Mouse (Mus musculus) limb, embryonic 11.5 days (tissue): ENCODE measurements around the gene Rps10. TPM values are rescaled to one million over a fixed set of nuclear protein-coding genes. Genes with fewer than 3 reads are reported as not detected.

Source experiments
- ATAC-seq: fragments of 200-750 bp; cut with Nextera tagmentation; 2 replicates; pipeline ENCODE4 v1.8.0; 2017; ENCODE audit warnings: low read depth; ENCODE audit not compliant: insufficient number of reproducible peaks, low FRiP score, low TSS enrichment
- DNase-seq: peaks from one replicate; pipeline ENCODE4 v3.0.0-alpha.2; 2015; ENCODE audit warnings: low spot score
- H3K27ac ChIP-seq: fragments of 300-500 bp; sonication (generic); replicated peaks from 2 replicates; pipeline ENCODE4 v1.5.1; 2014; ENCODE audit warnings: low read depth, mild to moderate bottlenecking, low read length
- H3K27me3 ChIP-seq: fragments of 300-500 bp; sonication (generic); 2 replicates; pipeline ENCODE4 v1.6.1; 2014; ENCODE audit warnings: mild to moderate bottlenecking, low read length, mixed read lengths; ENCODE audit not compliant: control insufficient read depth, insufficient read depth
- H3K36me3 ChIP-seq: fragments of 300-500 bp; sonication (generic); 2 replicates; pipeline ENCODE4 v1.6.1; 2014; ENCODE audit warnings: mild to moderate bottlenecking, low read length, moderate library complexity, mixed read lengths; ENCODE audit not compliant: control insufficient read depth, insufficient read depth
- H3K4me1 ChIP-seq: fragments of 300-500 bp; sonication (generic); 2 replicates; pipeline ENCODE4 v1.6.1; 2014; ENCODE audit warnings: low read length, mixed read lengths; ENCODE audit not compliant: control insufficient read depth, insufficient read depth
- H3K4me2 ChIP-seq: fragments of 300-500 bp; sonication (generic); 2 replicates; pipeline ENCODE4 v1.6.1; 2014; ENCODE audit warnings: low read depth, mild to moderate bottlenecking, moderate library complexity; ENCODE audit not compliant: severe bottlenecking
- H3K4me3 ChIP-seq: fragments of 300-500 bp; sonication (generic); 2 replicates; pipeline ENCODE4 v1.5.1; 2014; ENCODE audit warnings: low read depth, low read length
- H3K9ac ChIP-seq: fragments of 300-500 bp; sonication (generic); 2 replicates; pipeline ENCODE4 v1.6.1; 2014; ENCODE audit warnings: mild to moderate bottlenecking, low read length
- H3K9me3 ChIP-seq: fragments of 300-500 bp; sonication (generic); 2 replicates; pipeline ENCODE4 v1.6.1; 2016; ENCODE audit warnings: low read length; ENCODE audit not compliant: control insufficient read depth
- WGBS: fragments of 180-500 bp; shearing (Covaris S2); extraction: QIAGEN DNeasy Blood & Tissue Kit; methylation state at CpG from one replicate; pipeline ENCODE4 v1.1.7; 2014; 5-methylcytosine and 5-hydroxymethylcytosine counted together
- polyA plus RNA-seq: library from polyadenylated mRNA; unstranded; fragments of >200 nt; fragmentation: Nextera tagmentation; extraction: Ambion mirVana; gene quantifications from 2 replicates; pipeline ENCODE4 v1.2.1, GENCODE M21; 2014

The Rps10 gene
- polyA plus RNA-seq, 1 experiment from 2014 or later: 1,034 TPM

DNA sequence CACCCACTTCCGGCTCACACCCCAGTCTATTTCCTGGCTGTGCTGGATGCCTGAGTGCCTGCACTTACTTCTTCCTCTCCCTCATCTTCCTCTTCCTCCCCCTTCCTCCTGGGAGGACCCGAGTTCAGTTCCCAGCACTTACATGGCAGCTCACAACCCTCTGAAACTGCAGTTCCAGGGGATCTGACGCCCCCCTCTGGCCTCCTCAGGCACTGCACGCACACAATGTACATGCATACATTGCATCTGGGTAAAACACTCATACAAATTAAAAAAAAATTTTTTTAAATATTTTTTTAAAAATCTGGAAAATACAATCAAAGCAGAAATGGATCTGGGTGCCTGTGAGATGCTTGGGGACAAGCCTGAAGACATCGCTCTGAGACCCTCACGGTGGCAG, 35.3 kb upstream of the Rps10 start:
- Histone ChIP-seq H3K4me2 (no peak overlapping the region), H3K4me1 (0 out of 2 replicates have a peak, but pooled peaks cover 2% of the 10 kb centered on the region), H3K4me3 (no peak overlapping the region), H3K36me3 (no peaks in the 10 kb centered on the region), H3K9me3 (no peaks in the 10 kb centered on the region), H3K27ac (no peak overlapping the region), H3K9ac (no peak overlapping the region), H3K27me3 (no peaks in the 10 kb centered on the region)
- DNase-seq: no peak
- whole genome bisulfite sequencing: 84% methylated on average over 6 of the region's 6 CpGs
- no peak for ATAC-seq

DNA sequence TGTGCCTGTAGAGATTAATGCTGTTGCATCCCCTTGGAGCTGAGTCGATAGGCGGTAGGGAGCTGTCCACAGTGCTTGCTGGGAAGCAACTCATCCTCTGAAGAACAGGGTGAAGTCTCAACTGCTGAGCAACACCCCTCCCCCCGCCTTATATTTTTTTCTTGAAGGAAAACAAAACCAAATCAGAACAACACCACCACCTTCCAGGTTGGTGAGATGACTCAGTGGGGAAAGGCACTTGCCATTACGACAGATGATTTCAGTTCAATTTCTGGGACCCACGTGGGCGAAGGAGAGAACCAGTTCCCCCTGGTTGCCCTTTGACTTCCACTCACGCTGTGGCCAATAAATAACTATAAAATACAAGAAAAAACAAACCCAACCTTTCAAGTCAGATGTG, 22.3 kb upstream of the Rps10 start:
- Histone ChIP-seq H3K9ac (no peak overlapping the region), H3K4me3 (no peak overlapping the region), H3K9me3 (no peaks in the 10 kb centered on the region), H3K4me2 (no peak overlapping the region), H3K27ac (no peak overlapping the region), H3K4me1 (peaks cover 9% of the 10 kb centered on the region), H3K36me3 (no peaks in the 10 kb centered on the region), H3K27me3 (peaks cover 3% of the 10 kb centered on the region; the same call in 1 of the 2 replicates)
- no peak for DNase-seq
- no peak for ATAC-seq
- WGBS: 68% methylated on average over 7 of the region's 7 CpGs

DNA sequence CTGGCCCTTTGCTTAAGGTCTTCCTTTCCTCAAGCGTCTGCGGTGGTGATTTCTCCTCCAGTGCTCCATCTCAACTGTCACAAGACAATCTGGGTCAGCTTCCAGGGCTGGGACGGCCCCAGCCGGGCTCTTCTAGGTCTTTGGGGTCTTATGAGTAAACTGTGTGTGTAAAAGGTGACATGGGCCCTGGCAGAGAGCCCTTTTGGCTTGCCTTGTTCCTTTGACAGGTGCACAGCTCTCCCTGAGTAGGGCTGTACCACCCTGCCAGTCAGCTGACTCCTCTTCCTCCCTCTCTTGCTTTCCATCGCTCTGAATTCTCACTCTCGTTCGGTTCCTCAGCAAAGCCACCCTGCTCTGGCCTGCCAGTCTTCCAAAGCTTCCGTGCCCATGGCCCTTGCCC, 20.7 kb upstream of the Rps10 start:
- H3K36me3 ChIP-seq: no peaks in the 10 kb centered on the region
- peaks cover 3% of the 10 kb centered on the region; the same call in 1 of the 2 replicates for H3K27me3 ChIP-seq
- H3K4me2 ChIP-seq: no peak overlapping the region
- no peak overlapping the region for H3K4me3 ChIP-seq
- H3K9ac ChIP-seq: no peak overlapping the region
- ATAC-seq (no peak), DNase-seq (no peak)
- peaks cover 9% of the 10 kb centered on the region for H3K4me1 ChIP-seq
- H3K27ac ChIP-seq: no peak overlapping the region
- 71% methylated on average over 8 of the region's 8 CpGs for WGBS
- no peaks in the 10 kb centered on the region for H3K9me3 ChIP-seq

DNA sequence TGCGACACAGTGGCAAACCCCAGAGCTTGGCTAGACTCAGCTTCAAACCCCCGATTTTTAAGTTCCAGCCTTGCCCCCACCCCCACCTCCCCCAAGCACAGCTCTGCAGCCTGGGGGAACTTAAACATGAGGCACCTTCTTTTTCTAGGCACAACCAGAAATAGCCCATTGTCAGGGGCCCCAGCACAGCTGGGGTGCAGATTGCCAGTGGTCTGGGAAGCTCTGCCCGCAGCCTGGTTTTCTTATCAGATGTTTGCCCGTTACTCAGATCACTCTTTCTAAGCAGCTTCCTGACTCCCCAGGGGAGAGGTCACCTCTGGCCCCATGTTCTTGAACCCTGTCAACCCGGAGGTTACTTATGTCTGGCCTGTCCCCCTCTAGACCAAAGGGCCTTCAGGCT, 19.9 kb upstream of the Rps10 start:
- Histone ChIP-seq H3K27me3 (peaks cover 3% of the 10 kb centered on the region; the same call in 1 of the 2 replicates), H3K27ac (no peak overlapping the region), H3K36me3 (no peaks in the 10 kb centered on the region), H3K4me3 (peak overlapping the region; percentile 57; the same call in 1 of the 2 replicates), H3K4me1 (peaks cover 9% of the 10 kb centered on the region), H3K4me2 (peak overlapping the region; percentile 95), H3K9me3 (no peaks in the 10 kb centered on the region), H3K9ac (0 out of 2 replicates have a peak overlapping the region, but pooled peaks have one; percentile 9)
- DNase-seq (no peak), ATAC-seq (no peak)
- WGBS: 8% methylated on average over 5 of the region's 5 CpGs

DNA sequence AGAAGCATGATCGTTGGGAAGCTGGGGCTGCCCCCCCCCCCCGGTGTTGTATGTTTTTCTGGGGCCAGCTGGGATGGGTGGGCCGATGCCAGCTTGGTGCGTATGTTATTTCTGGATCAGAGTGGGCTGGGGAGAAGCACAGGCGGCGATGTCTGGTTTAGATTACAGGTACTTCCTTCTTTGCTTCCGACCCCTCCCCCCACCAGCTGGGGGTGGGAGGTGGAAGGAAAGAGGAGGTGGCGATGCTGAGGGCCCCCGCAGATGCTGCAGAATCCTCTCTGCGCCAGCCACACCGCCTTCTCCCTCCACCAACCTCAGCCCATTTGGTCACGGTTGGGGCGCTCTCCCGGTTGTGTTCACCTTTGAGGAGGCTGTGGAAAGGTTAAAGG, 19.5 kb upstream of the Rps10 start:
- 1% methylated on average over 12 of the region's 14 CpGs for WGBS
- ATAC-seq: peak; percentile 41; the same call in 1 of the 2 replicates

DNA sequence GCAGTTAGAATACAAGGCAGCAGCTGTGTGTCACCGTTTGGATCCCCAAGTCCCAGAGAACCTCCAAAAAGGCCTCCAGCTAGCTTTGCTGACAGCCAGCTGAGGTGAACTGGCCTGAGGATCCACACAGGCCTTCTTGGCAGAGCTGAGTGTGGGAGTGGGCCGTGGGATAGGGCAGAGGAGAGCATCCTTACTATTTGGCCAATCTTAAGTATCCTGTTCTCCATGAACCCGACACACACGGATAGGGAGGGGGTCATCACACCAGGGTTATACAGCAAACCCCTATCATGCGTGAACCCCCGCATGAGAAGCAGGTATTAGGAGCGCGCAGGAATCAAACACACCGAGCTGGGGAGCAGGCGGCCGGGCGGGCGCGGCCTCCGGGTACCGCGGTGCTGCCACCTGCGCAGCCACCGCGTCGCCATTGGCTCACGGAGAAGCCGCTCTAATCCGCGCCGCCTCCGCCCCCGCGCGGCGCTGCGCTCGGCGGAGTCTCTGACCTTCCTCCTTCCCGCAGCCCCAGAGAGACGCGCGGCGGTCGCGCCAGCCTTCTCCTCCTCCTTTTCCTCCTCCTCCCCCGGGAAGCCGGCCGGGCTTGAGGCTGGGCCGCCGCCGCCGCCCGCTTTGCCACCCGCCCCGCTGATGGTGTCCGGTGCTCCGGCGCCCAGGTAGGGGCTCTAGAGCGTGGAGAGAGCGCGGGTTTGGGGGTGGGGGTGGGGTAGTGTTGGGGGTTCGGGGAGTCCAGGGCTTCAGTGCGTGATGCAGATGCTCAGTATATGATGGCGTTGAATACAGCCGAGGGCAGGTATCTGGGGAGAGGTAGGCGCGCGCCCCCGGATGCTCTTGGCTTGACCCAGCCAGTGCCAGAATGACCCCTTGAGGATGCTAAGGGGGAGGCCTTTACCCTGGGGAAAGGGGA, 18.9 kb upstream of the Rps10 start, which contains the start of gene Pacsin1:
Gene Pacsin1, plus strand, starts transcription at position 421 of the 922 bp plus-strand sequence.
- peaks cover 3% of the 10 kb centered on the region; the same call in 1 of the 2 replicates for H3K27me3 ChIP-seq
- peak within 1 kb of the TSS; percentile 95 for H3K4me2 ChIP-seq
- H3K9ac ChIP-seq: peak within 1 kb of the TSS; percentile 48; the same call in 1 of the 2 replicates
- DNase-seq (peak; percentile 65), ATAC-seq (peak; percentile 48)
- peaks cover 9% of the 10 kb centered on the region for H3K4me1 ChIP-seq
- no peaks in the 10 kb centered on the region for H3K36me3 ChIP-seq
- H3K27ac ChIP-seq: no peak within 1 kb of the TSS
- H3K9me3 ChIP-seq: no peaks in the 10 kb centered on the region
- WGBS: under 1% methylated on average over 61 of the region's 65 CpGs
- H3K4me3 ChIP-seq: peak within 1 kb of the TSS; percentile 57

More for the DNA sequence above, 19.5 kb upstream of the Rps10 start:
- Histone ChIP-seq H3K4me3 (peak overlapping the region; percentile 57), H3K4me1 (peaks cover 9% of the 10 kb centered on the region), H3K4me2 (peak overlapping the region; percentile 95), H3K27me3 (peaks cover 3% of the 10 kb centered on the region; the same call in 1 of the 2 replicates), H3K36me3 (no peaks in the 10 kb centered on the region), H3K9ac (peak overlapping the region; percentile 48; the same call in 1 of the 2 replicates), H3K27ac (no peak overlapping the region), H3K9me3 (no peaks in the 10 kb centered on the region)
- peak; percentile 73 for DNase-seq

DNA sequence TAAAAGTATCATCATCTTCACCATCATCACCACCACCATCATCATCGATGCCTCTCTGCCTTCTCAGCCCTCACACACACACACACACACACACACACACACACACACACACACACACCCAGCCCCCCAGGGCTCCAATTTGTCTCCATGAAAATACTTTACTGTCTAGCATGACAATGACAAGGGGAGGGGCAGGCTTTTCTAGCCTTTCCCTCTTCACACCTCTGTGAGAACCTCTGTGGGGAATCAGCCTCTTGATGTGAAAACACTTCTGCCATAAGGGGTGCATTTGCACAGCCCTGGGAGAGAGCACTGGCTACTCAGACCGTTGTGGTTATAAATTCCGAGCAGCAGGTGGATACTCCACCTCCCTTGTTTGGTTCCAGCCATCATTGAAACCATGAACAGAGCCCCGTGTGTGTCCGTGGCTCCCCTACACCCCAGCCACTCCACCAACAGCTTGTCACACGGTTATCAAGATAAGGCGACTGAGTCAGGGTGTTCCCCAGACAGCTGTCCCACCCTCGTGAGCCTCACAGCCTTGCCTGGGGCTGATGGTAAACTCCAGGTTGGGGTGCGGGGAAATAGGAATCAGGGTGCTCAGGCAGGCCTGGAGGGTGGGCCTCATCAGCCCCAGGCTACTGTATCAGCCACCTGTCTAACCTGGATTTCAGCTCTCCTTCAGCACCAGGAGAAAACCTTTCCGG, 16.9 kb upstream of the Rps10 start:
- peaks cover 3% of the 10 kb centered on the region; the same call in 1 of the 2 replicates for H3K27me3 ChIP-seq
- no peak overlapping the region for H3K4me2 ChIP-seq
- no peak overlapping the region for H3K9ac ChIP-seq
- 42% methylated on average over 10 of the region's 10 CpGs for WGBS
- no peaks in the 10 kb centered on the region for H3K9me3 ChIP-seq
- no peak overlapping the region for H3K4me3 ChIP-seq
- no peaks in the 10 kb centered on the region for H3K36me3 ChIP-seq
- H3K27ac ChIP-seq: no peak overlapping the region
- ATAC-seq (no peak), DNase-seq (no peak)
- peaks cover 9% of the 10 kb centered on the region for H3K4me1 ChIP-seq
